Mouse (Mus musculus) liver, postnatal 0 days (tissue): Measurements from ENCODE around the gene Arl13b.

Source experiments
- CTCF ChIP-seq: sonication (generic); IDR thresholded peaks from 2 replicates; pipeline ENCODE4 v1.5.1; 2016; ENCODE audit warnings: antibody characterized with exemption, low read depth
- EP300 ChIP-seq: IDR thresholded peaks from 2 replicates; pipeline ENCODE4 v1.6.1; 2016; ENCODE audit warnings: antibody characterized with exemption, low read depth, mild to moderate bottlenecking

DNA sequence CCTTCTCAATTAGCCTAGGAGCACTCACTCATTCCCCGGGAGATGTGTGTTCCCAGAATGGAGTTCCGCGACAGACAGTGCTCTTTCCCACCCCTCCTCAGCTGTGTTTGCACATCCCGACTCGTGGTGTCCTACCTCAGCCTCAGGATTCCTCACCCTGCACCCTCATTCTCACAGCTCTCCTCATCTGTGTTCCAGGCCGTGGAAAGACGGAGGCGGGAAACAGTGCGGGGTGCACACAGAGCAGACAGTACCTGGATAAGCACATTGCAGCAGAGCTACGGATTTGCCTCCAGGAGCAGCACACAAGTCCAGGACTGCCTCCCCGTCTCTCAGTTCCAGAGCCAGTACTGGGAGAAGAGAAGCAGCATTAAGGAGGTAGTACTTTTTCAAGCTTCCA lies 70.8 kb downstream of the Arl13b start:
- TF ChIP-seq CTCF (no peak), EP300 (no peak)
